Mouse (Mus musculus): ENCODE measurements around the gene Ccdc63. TPM values are rescaled to one million over a fixed set of nuclear protein-coding genes. Genes with fewer than 3 reads are reported as not detected.

The Ccdc63 gene
- polyA plus RNA-seq (2012; rRNA removed), result not detected in 2 replicates

GRCm38 (mm10) chr5:122140723-122141122 lies at the start of gene Ccdc63:
Gene Ccdc63, minus strand, starts transcription at chr5:122140823.

GRCm38 (mm10) chr5:122157827-122158381 lies 17.3 kb upstream of the Ccdc63 start, which contains the start of gene Ppp1cc:
Gene Ppp1cc, plus strand, starts transcription at chr5:122158278.

Other genes with a start within 250 kb of the Ccdc63 start
- gene Cux2, start 90.7 kb downstream of the Ccdc63 start, polyA plus RNA-seq (2012; rRNA removed), result 4.2 and 6.5 TPM in 2 replicates
- not detected in 2 replicates for gene Myl2, start 39.9 kb downstream of the Ccdc63 start, polyA plus RNA-seq (2012; rRNA removed)
- gene Ppp1cc, start 17.5 kb upstream of the Ccdc63 start, polyA plus RNA-seq (2012; rRNA removed), result 119 and 128 TPM in 2 replicates
- 8.8 and 11.6 TPM in 2 replicates for gene Hvcn1, start 66.0 kb upstream of the Ccdc63 start, polyA plus RNA-seq (2012; rRNA removed)
- gene Tctn1, start 123.6 kb upstream of the Ccdc63 start, polyA plus RNA-seq (2012; rRNA removed), result 56.6 and 63.9 TPM in 2 replicates
- gene Pptc7, start 143.5 kb upstream of the Ccdc63 start, polyA plus RNA-seq (2012; rRNA removed), result 25.4 and 25.6 TPM in 2 replicates
- 4.0 and 4.1 TPM in 2 replicates for gene Rad9b, start 213.4 kb upstream of the Ccdc63 start, polyA plus RNA-seq (2012; rRNA removed)
- 26.6 and 48.7 TPM in 2 replicates for gene Vps29, start 213.5 kb upstream of the Ccdc63 start, polyA plus RNA-seq (2012; rRNA removed)
- 74.3 and 78.9 TPM in 2 replicates for gene Gpn3, start 231.1 kb upstream of the Ccdc63 start, polyA plus RNA-seq (2012; rRNA removed)
- 42.6 and 45.6 TPM in 2 replicates for gene Fam216a, start 231.5 kb upstream of the Ccdc63 start, polyA plus RNA-seq (2012; rRNA removed)